Mouse (Mus musculus): ENCODE results near the gene Ergic2. TPM values are rescaled to one million over a fixed set of nuclear protein-coding genes. Genes with fewer than 3 reads are reported as not detected.

The Ergic2 gene
- polyA plus RNA-seq, 1 experiment = 208 TPM

DNA sequence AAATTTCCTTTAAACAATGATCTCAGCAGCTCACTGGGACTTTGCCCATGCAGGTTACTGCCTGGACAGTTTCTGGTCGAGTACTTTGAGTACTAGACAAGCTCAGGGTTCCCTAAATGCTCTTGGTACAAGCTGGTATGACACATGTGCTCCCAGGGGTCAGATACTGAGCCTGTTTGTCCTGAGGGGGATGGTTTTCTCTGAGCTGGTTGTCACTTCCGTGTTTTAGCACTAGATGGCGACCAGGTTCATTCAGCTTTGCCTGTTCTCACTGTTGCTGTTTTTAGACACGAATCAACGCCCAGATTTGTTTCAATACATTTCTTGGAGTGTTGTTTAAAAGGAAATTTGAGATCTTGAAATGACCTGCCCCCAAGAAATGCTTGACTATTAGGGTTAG lies 2.6 kb upstream of the Ergic2 start:
- no peaks in the 10 kb centered on the region for H3K4me1 ChIP-seq (ENCODE audit: control insufficient read depth, insufficient read depth, low read length)
- H3K27ac ChIP-seq (ENCODE audit: control insufficient read depth, insufficient read depth, low read depth, low read length) = no peak overlapping the region
- no peaks in the 10 kb centered on the region for H3K27me3 ChIP-seq (ENCODE audit: control insufficient read depth, insufficient read depth, low read length)
- 0 out of 2 replicates have a peak, but pooled peaks cover 1% of the 10 kb centered on the region for H3K36me3 ChIP-seq (ENCODE audit: control insufficient read depth, insufficient read depth, low read length)
- H3K4me3 ChIP-seq (ENCODE audit: control insufficient read depth, low read depth, low read length) = no peak overlapping the region
- no peak for TF ChIP-seq CTCF (IDR thresholded peaks at IDR 0.05; ENCODE audit: control insufficient read depth, insufficient read depth, insufficient replicate concordance, low read depth, low read length)
- TF ChIP-seq POLR2A (IDR thresholded peaks at IDR 0.05; ENCODE audit: control insufficient read depth, low read depth, low read length) = no peak

DNA sequence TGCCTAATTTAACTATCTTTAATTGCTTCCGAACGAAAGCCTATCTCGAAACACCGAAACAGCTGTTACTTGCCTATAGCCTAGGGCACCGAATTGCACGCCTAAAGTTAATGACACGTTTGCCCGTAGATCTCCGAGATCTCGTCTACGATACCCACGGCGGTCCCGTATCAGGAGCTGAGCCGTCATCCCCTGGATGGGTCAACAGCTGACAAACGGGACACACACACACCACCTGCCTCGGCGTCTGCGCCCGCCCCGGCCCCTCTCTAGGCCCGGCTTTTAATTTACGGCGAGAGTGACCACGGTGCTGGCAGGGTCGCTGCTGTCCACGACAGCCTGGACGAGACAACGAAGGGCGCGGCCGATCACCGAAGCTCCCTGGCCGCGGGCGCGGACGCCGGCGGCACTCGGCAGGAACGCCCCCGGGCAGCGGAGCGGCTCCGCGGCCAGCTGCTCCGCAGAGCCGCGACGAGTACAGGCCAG lies 740 bp downstream of the Ergic2 start:
- TF ChIP-seq POLR2A (IDR thresholded peaks at IDR 0.05; ENCODE audit: control insufficient read depth, low read depth, low read length) = no peak
- no peak for TF ChIP-seq CTCF (IDR thresholded peaks at IDR 0.05; ENCODE audit: control insufficient read depth, insufficient read depth, insufficient replicate concordance, low read depth, low read length)
- 0 out of 2 replicates have a peak, but pooled peaks cover 1% of the 10 kb centered on the region for H3K36me3 ChIP-seq (ENCODE audit: control insufficient read depth, insufficient read depth, low read length)
- H3K4me3 ChIP-seq (ENCODE audit: control insufficient read depth, low read depth, low read length) = peak overlapping the region; percentile 91
- no peaks in the 10 kb centered on the region for H3K27me3 ChIP-seq (ENCODE audit: control insufficient read depth, insufficient read depth, low read length)
- no peaks in the 10 kb centered on the region for H3K4me1 ChIP-seq (ENCODE audit: control insufficient read depth, insufficient read depth, low read length)
- H3K27ac ChIP-seq (ENCODE audit: control insufficient read depth, insufficient read depth, low read depth, low read length) = peak overlapping the region; percentile 81

DNA sequence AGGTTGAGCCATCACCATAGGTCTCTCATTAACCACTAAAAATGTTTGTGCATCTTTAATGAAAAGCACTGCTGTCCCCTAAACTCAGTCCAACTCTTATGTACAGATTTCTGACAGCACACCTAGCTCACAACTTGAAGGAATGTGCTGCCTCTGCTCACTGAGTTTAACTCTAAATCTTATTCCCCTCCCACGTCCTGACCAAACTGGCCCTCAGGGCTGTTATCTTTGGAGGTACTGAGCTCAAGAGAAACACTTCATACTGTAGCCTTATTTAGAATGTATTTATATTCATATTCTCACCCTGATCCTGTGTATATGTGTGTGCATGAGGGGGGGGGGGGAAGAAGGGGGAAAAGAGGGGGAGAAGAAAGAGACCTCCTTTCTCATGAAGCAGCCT lies 4.7 kb downstream of the Ergic2 start:
- no peaks in the 10 kb centered on the region for H3K27me3 ChIP-seq (ENCODE audit: control insufficient read depth, insufficient read depth, low read length)
- no peaks in the 10 kb centered on the region for H3K36me3 ChIP-seq (ENCODE audit: control insufficient read depth, insufficient read depth, low read length)
- H3K27ac ChIP-seq (ENCODE audit: control insufficient read depth, insufficient read depth, low read depth, low read length) = no peak overlapping the region
- TF ChIP-seq CTCF (IDR thresholded peaks at IDR 0.05; ENCODE audit: control insufficient read depth, insufficient read depth, insufficient replicate concordance, low read depth, low read length) (no peak), POLR2A (IDR thresholded peaks at IDR 0.05; ENCODE audit: control insufficient read depth, low read depth, low read length) (no peak)
- no peak overlapping the region for H3K4me3 ChIP-seq (ENCODE audit: control insufficient read depth, low read depth, low read length)
- no peaks in the 10 kb centered on the region for H3K4me1 ChIP-seq (ENCODE audit: control insufficient read depth, insufficient read depth, low read length)

DNA sequence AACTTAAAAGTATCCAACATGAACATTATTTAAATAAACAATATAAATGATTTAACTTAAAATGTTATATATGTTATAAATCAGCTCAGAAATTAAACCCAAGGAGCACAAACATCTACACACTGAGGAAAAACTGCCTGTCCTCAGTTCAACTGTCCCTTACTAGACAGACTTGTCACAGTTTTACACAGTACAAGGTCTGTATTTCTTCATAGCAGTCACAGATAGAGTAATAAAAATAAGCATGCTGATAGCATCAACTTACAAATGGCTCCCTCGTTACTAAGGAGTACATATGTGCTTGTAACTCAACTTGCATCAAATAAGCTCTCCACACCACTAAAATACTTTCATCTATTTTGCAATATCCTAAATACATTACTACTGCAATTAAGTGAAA lies 7.0 kb downstream of the Ergic2 start:
- TF ChIP-seq POLR2A (IDR thresholded peaks at IDR 0.05; ENCODE audit: control insufficient read depth, low read depth, low read length) (no peak), CTCF (IDR thresholded peaks at IDR 0.05; ENCODE audit: control insufficient read depth, insufficient read depth, insufficient replicate concordance, low read depth, low read length) (no peak)

DNA sequence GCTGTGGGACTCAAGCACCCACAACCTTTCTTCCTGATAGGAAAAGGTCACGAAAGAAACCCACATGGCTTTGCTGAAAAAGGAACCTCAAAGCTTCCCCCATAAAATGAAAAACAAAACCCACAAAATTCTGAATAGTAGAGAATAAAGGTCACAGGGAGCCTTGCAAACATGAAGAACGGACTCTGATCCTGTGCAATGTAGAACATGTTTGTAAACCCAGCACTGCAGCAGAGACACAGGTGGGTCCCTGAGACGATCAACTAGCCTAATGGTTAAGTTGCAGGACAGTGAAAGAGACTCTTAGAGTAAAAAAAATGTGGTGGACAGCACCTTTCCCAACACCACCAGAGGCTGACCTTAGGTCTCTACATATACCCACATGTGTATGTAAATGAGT lies 12.4 kb downstream of the Ergic2 start:
- no peak overlapping the region for H3K4me3 ChIP-seq (ENCODE audit: control insufficient read depth, low read depth, low read length)
- TF ChIP-seq CTCF (IDR thresholded peaks at IDR 0.05; ENCODE audit: control insufficient read depth, insufficient read depth, insufficient replicate concordance, low read depth, low read length) = no peak
- no peak for TF ChIP-seq POLR2A (IDR thresholded peaks at IDR 0.05; ENCODE audit: control insufficient read depth, low read depth, low read length)
- H3K27ac ChIP-seq (ENCODE audit: control insufficient read depth, insufficient read depth, low read depth, low read length) = no peak overlapping the region
- no peaks in the 10 kb centered on the region for H3K27me3 ChIP-seq (ENCODE audit: control insufficient read depth, insufficient read depth, low read length)
- no peaks in the 10 kb centered on the region; the same call in 1 of the 2 replicates for H3K36me3 ChIP-seq (ENCODE audit: control insufficient read depth, insufficient read depth, low read length)
- no peaks in the 10 kb centered on the region for H3K4me1 ChIP-seq (ENCODE audit: control insufficient read depth, insufficient read depth, low read length)

More for the DNA sequence above, 7.0 kb downstream of the Ergic2 start:
- Histone ChIP-seq H3K27me3 (ENCODE audit: control insufficient read depth, insufficient read depth, low read length) (no peaks in the 10 kb centered on the region), H3K4me3 (ENCODE audit: control insufficient read depth, low read depth, low read length) (no peak overlapping the region), H3K27ac (ENCODE audit: control insufficient read depth, insufficient read depth, low read depth, low read length) (no peak overlapping the region), H3K4me1 (ENCODE audit: control insufficient read depth, insufficient read depth, low read length) (no peaks in the 10 kb centered on the region), H3K36me3 (ENCODE audit: control insufficient read depth, insufficient read depth, low read length) (no peaks in the 10 kb centered on the region; the same call in 1 of the 2 replicates)

DNA sequence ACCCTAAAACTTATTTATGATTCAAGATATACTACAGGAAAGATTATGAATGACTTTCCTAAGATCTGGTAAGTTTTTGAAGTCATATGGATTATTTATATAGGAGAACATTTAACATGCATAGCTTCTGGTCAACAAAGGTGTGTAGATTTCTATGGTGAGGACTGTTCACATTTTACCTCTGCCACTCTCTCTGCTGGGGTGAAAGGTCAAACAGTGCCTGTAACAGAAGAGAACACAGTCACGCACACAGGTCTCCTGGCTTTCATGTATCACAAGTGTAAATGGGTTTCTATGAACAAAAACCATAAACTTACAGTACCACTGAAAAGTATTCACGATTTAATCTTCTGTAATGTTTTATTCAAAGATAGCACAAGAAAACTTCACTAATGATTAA lies 13.0 kb downstream of the Ergic2 start:
- Histone ChIP-seq H3K4me1 (ENCODE audit: control insufficient read depth, insufficient read depth, low read length) (no peaks in the 10 kb centered on the region), H3K4me3 (ENCODE audit: control insufficient read depth, low read depth, low read length) (no peak overlapping the region), H3K27ac (ENCODE audit: control insufficient read depth, insufficient read depth, low read depth, low read length) (no peak overlapping the region), H3K36me3 (ENCODE audit: control insufficient read depth, insufficient read depth, low read length) (no peaks in the 10 kb centered on the region; the same call in 1 of the 2 replicates), H3K27me3 (ENCODE audit: control insufficient read depth, insufficient read depth, low read length) (no peaks in the 10 kb centered on the region)
- no peak for TF ChIP-seq CTCF (IDR thresholded peaks at IDR 0.05; ENCODE audit: control insufficient read depth, insufficient read depth, insufficient replicate concordance, low read depth, low read length)
- TF ChIP-seq POLR2A (IDR thresholded peaks at IDR 0.05; ENCODE audit: control insufficient read depth, low read depth, low read length) = no peak

DNA sequence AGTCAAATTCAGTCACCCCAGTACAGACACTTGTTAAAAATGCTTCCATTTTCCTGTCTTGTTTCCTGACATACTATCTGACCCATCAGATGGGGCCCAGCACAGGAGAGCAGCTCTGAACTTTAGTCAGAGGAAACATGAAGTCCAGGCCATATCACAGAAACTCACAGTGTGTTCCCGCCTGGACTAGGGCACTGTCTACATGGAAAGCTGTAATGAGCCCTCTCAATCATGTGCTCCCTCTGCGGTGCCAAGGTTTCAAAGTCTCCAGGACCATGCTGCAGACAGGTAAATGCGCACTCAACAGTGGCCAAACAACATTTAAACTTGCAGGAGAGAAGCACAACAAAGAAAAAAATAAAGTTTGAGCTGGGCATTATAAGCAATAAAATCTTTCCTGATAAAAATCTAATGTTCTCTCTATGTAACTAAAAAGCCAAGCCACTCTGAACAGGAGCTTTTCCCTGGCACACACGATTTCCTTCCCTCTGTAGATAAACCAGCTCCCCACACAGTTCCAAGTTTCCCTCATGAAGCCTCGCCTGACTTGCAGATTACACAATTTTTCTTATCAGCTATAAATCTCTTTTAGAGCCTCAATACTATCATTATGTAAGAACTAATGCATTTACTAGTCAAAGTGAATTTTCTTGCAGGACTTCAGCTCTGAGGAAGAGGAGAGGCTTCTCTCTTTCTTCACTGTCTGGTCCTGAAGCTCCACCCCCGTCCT lies 18.0 kb downstream of the Ergic2 start:
- no peak for TF ChIP-seq POLR2A (IDR thresholded peaks at IDR 0.05; ENCODE audit: control insufficient read depth, low read depth, low read length)
- TF ChIP-seq CTCF (IDR thresholded peaks at IDR 0.05; ENCODE audit: control insufficient read depth, insufficient read depth, insufficient replicate concordance, low read depth, low read length) = no peak
- H3K27ac ChIP-seq (ENCODE audit: control insufficient read depth, insufficient read depth, low read depth, low read length) = no peak overlapping the region
- H3K4me1 ChIP-seq (ENCODE audit: control insufficient read depth, insufficient read depth, low read length) = no peaks in the 10 kb centered on the region
- H3K36me3 ChIP-seq (ENCODE audit: control insufficient read depth, insufficient read depth, low read length) = peaks cover 4% of the 10 kb centered on the region
- no peak overlapping the region for H3K4me3 ChIP-seq (ENCODE audit: control insufficient read depth, low read depth, low read length)
- no peaks in the 10 kb centered on the region for H3K27me3 ChIP-seq (ENCODE audit: control insufficient read depth, insufficient read depth, low read length)

Data from testis, adult 2 months (tissue).